Mouse (Mus musculus) embryonic facial prominence, embryonic 11.5 days (tissue): ENCODE data around the gene Cstb. TPM values are rescaled to one million over a fixed set of nuclear protein-coding genes. Genes with fewer than 3 reads are reported as not detected.

ENCODE experiments used
- ATAC-seq: fragments of 200-750 bp; cut with Nextera tagmentation; replicated peaks from 2 replicates; pipeline ENCODE4 v1.8.0; 2017; ENCODE audit warnings: low read depth; ENCODE audit not compliant: insufficient number of reproducible peaks, low FRiP score, low TSS enrichment
- DNase-seq: peaks from one replicate; pipeline ENCODE4 v3.0.0-alpha.2; 2015; ENCODE audit warnings: low spot score
- H3K27ac ChIP-seq: fragments of 300-500 bp; sonication (generic); replicated peaks from 2 replicates; pipeline ENCODE4 v1.5.1; 2014; ENCODE audit warnings: mild to moderate bottlenecking, low read depth, low read length, control low read depth
- H3K27me3 ChIP-seq: fragments of 300-500 bp; sonication (generic); 2 replicates; pipeline ENCODE4 v1.6.1; 2014; ENCODE audit warnings: mild to moderate bottlenecking, low read length, moderate library complexity, mixed read lengths; ENCODE audit not compliant: control insufficient read depth, insufficient read depth
- H3K36me3 ChIP-seq: fragments of 300-500 bp; sonication (generic); replicated peaks from 2 replicates; pipeline ENCODE4 v1.6.1; 2014; ENCODE audit warnings: low read depth, mild to moderate bottlenecking, low read length, moderate library complexity, mixed read lengths; ENCODE audit not compliant: control insufficient read depth, insufficient read depth
- H3K4me1 ChIP-seq: fragments of 300-500 bp; sonication (generic); 2 replicates; pipeline ENCODE4 v1.6.1; 2014; ENCODE audit warnings: low read length, mixed read lengths; ENCODE audit not compliant: control insufficient read depth, insufficient read depth
- H3K4me2 ChIP-seq: fragments of 300-500 bp; sonication (generic); 2 replicates; pipeline ENCODE4 v1.6.1; 2014; ENCODE audit warnings: low read depth, mild to moderate bottlenecking, control low read depth, low read length, moderate library complexity
- H3K4me3 ChIP-seq: fragments of 300-500 bp; sonication (generic); 2 replicates; pipeline ENCODE4 v1.5.1; 2014; ENCODE audit warnings: low read depth, low read length, control low read depth
- H3K9ac ChIP-seq: fragments of 300-500 bp; sonication (generic); replicated peaks from 2 replicates; pipeline ENCODE4 v1.6.1; 2014; ENCODE audit warnings: mild to moderate bottlenecking, control low read depth, low read length
- H3K9me3 ChIP-seq: fragments of 300-500 bp; sonication (generic); replicated peaks from 2 replicates; pipeline ENCODE4 v1.6.1; 2016; ENCODE audit warnings: mild to moderate bottlenecking, low read length, inconsistent platforms, mixed read lengths; ENCODE audit not compliant: control insufficient read depth
- WGBS: fragments of 180-500 bp; shearing (Covaris S2); extraction: QIAGEN DNeasy Blood & Tissue Kit; methylation state at CpG from one replicate; pipeline ENCODE4 v1.1.7; 2014; 5-methylcytosine and 5-hydroxymethylcytosine counted together
- microRNA-seq: library from miRNA; unstranded; fragments of <30 nt; microRNA quantifications from one replicate; pipeline ENCODE4, GENCODE M21; 2016; ENCODE audit warnings: borderline number of aligned reads
- polyA plus RNA-seq: library from polyadenylated mRNA; unstranded; fragments of >200 nt; fragmentation: Nextera tagmentation; extraction: Ambion mirVana; gene quantifications from 2 replicates; pipeline ENCODE4 v1.2.1, GENCODE M21; 2014

Cstb gene
- polyA plus RNA-seq, 1 experiment from 2014 or later: 177 TPM

DNA sequence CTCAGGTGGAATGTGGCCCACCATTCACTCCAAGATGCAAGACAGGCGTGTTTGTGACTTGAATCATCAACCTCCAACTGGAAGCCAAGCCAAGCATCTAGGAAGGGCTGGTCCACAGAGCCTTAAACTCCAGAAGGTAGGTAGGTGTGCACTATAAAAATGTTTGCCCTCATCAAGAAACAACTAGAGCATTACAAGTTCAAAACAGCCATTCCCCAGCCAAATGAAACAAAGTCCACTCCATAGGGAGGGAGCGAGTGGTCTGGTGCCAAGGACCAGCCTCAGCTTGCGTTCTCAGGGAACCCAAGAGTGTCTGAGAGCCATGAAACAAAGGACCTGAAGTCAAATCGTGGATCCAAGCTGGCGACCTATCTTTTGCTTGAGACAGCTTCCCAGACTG, 48.0 kb downstream of the Cstb start:
- Histone ChIP-seq H3K27ac (no peak overlapping the region), H3K9me3 (no peaks in the 10 kb centered on the region), H3K9ac (no peak overlapping the region), H3K4me1 (no peaks in the 10 kb centered on the region), H3K27me3 (no peaks in the 10 kb centered on the region), H3K4me2 (no peak overlapping the region), H3K36me3 (no peaks in the 10 kb centered on the region), H3K4me3 (no peak overlapping the region)
- 59% methylated on average over 5 of the region's 5 CpGs for WGBS
- no peak for ATAC-seq
- DNase-seq: no peak

DNA sequence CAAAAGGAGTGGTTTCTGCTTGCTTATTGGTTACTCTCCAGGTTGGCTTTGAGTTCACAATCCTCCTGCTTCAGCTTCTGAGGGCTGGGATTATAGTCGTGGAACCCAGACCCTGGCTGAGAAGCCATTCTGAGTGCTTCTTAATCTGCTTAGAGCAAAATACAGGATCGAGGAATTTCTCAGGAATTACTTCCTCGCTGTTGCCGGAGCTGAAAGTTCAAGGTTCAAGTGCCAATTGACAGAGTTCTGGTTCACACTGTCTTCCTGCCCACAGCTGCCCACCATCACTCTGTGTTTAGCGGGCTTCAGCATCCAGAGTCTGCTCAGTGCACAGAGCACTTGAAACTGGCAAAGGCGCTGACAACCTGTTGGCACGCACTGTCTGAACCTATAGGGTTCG, 49.3 kb downstream of the Cstb start:
- Histone ChIP-seq H3K4me2 (no peak overlapping the region), H3K9ac (no peak overlapping the region), H3K4me1 (no peaks in the 10 kb centered on the region), H3K27me3 (no peaks in the 10 kb centered on the region), H3K27ac (no peak overlapping the region), H3K36me3 (no peaks in the 10 kb centered on the region), H3K9me3 (no peaks in the 10 kb centered on the region), H3K4me3 (no peak overlapping the region)
- WGBS: 70% methylated on average over 8 of the region's 8 CpGs
- ATAC-seq (no peak), DNase-seq (no peak)

DNA sequence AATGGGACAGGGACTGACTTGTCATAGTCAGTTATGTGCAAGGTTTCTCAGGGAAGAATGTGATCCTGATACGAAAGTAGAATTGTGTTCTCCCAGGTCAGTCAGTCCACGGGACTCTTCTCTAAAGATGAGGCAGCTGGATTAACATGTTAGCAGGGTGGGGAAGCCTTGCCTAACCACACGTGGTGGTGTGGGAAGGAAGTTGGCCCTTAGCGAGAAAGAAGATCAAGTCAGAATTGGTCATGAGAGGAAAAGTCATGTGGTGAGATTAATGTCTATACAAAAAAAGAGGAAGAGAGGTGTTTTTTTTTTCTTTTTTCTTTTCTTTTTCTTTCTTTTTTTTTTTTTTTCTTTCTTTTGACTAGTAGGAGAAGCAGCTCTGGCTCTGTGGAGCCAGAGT, 51.4 kb downstream of the Cstb start:
- Histone ChIP-seq H3K4me2 (no peak overlapping the region), H3K36me3 (no peaks in the 10 kb centered on the region), H3K4me3 (no peak overlapping the region), H3K4me1 (no peaks in the 10 kb centered on the region; the same call in 1 of the 2 replicates), H3K9me3 (no peaks in the 10 kb centered on the region), H3K27me3 (peaks cover 2% of the 10 kb centered on the region; the same call in 1 of the 2 replicates), H3K27ac (no peak overlapping the region), H3K9ac (no peak overlapping the region)
- ATAC-seq (no peak), DNase-seq (no peak)
- 74% methylated on average over 4 of the region's 4 CpGs for WGBS

Small RNA genes within 50 kb of the gene (microRNA-seq; reads per million reads assigned to microRNA genes)
- gene Mir6410: not detected
- not detected for gene Mir6907
- gene Mir6908: not detected

Other genes with a start within 250 kb of the Cstb start
- gene Pwp2, start 240.5 kb upstream of the Cstb start, polyA plus RNA-seq: 20.0 and 21.6 TPM in 2 replicates
- 14.7 and 16.1 TPM in 2 replicates for gene Trappc10, start 181.0 kb upstream of the Cstb start, polyA plus RNA-seq
- gene Agpat3, start 73.2 kb upstream of the Cstb start, polyA plus RNA-seq: 32.8 and 34.1 TPM in 2 replicates
- 225 and 243 TPM in 2 replicates for gene Rrp1, start 12.6 kb upstream of the Cstb start, polyA plus RNA-seq
- 6.6 and 7.4 TPM in 2 replicates for gene Pdxk, start 39.3 kb downstream of the Cstb start, polyA plus RNA-seq
- not detected in 2 replicates for gene Olfr1358, start 91.8 kb downstream of the Cstb start, polyA plus RNA-seq
- 28.3 and 32.1 TPM in 2 replicates for gene Ilvbl, start 148.7 kb downstream of the Cstb start, polyA plus RNA-seq
- gene Syde1, start 166.3 kb downstream of the Cstb start, polyA plus RNA-seq: 13.5 and 17.1 TPM in 2 replicates
- gene Olfr1357, start 192.4 kb downstream of the Cstb start, polyA plus RNA-seq: not detected in 2 replicates